Mouse (Mus musculus) liver (tissue): ENCODE data around the gene Mta3.

Experiments
- DNase-seq: peaks from one replicate; pipeline ENCODE4 v3.0.0-alpha.2; 2020; ENCODE audit warnings: mixed read lengths

Gene Mta3

GRCm38 (mm10) chr17:83767064-83767463 is 61.1 kb downstream of the Mta3 start:
- DNase-seq, result no peak

GRCm38 (mm10) chr17:83768309-83768708 is 62.3 kb downstream of the Mta3 start:
- DNase-seq, result peak; percentile 63

GRCm38 (mm10) chr17:83770371-83770770 is 64.4 kb downstream of the Mta3 start:
- no peak for DNase-seq

- no peak for DNase-seq
Observed at GRCm38 (mm10) chr17:83770931-83771330, 65.0 kb downstream of the Mta3 start.

- DNase-seq, result no peak
Observed at GRCm38 (mm10) chr17:83772110-83772509, 66.1 kb downstream of the Mta3 start.

GRCm38 (mm10) chr17:83772711-83773110 is 66.7 kb downstream of the Mta3 start:
- peak; percentile 47 for DNase-seq

GRCm38 (mm10) chr17:83776965-83777364 is 71.0 kb downstream of the Mta3 start:
- DNase-seq, result no peak

- DNase-seq, result no peak
Observed at GRCm38 (mm10) chr17:83777462-83778051, 71.6 kb downstream of the Mta3 start.

GRCm38 (mm10) chr17:83780228-83780627 is 74.3 kb downstream of the Mta3 start:
- DNase-seq, result peak; percentile 64

GRCm38 (mm10) chr17:83782740-83783139 is 76.8 kb downstream of the Mta3 start:
- no peak for DNase-seq

- no peak for DNase-seq
Observed at GRCm38 (mm10) chr17:83786418-83786817, 80.5 kb downstream of the Mta3 start.

- DNase-seq, result no peak
Observed at GRCm38 (mm10) chr17:83790158-83790557, 84.2 kb downstream of the Mta3 start.

GRCm38 (mm10) chr17:83792388-83792787 is 86.4 kb downstream of the Mta3 start:
- DNase-seq, result no peak

- no peak for DNase-seq
Observed at GRCm38 (mm10) chr17:83795121-83795520, 89.2 kb downstream of the Mta3 start.

GRCm38 (mm10) chr17:83799506-83800050 is 93.6 kb downstream of the Mta3 start:
- no peak for DNase-seq

- DNase-seq, result no peak
Observed at GRCm38 (mm10) chr17:83803987-83804386, 98.0 kb downstream of the Mta3 start.

- no peak for DNase-seq
Observed at GRCm38 (mm10) chr17:83805078-83805477, 99.1 kb downstream of the Mta3 start.

GRCm38 (mm10) chr17:83807345-83807744 is 101.4 kb downstream of the Mta3 start:
- peak; percentile 46 for DNase-seq

- DNase-seq, result peak; percentile 84
Observed at GRCm38 (mm10) chr17:83807778-83808398, 101.9 kb downstream of the Mta3 start.

- DNase-seq, result no peak
Observed at GRCm38 (mm10) chr17:83808476-83809098, 102.6 kb downstream of the Mta3 start.

- peak; percentile 88 for DNase-seq
Observed at GRCm38 (mm10) chr17:83809197-83809829, 103.3 kb downstream of the Mta3 start.

GRCm38 (mm10) chr17:83810285-83810684 is 104.3 kb downstream of the Mta3 start:
- DNase-seq, result peak; percentile 81

- no peak for DNase-seq
Observed at GRCm38 (mm10) chr17:83812200-83812944, 106.4 kb downstream of the Mta3 start.
